Mouse (Mus musculus): ENCODE results near the gene Tspan4.

GRCm38 (mm10) chr7:141497600-141497999 is 22.6 kb downstream of the Tspan4 start:
- TF ChIP-seq POLR2A (IDR thresholded peaks at IDR 0.05; ENCODE audit: low read depth, low read length) = no peak
- no peak for TF ChIP-seq CTCF (IDR thresholded peaks at IDR 0.05; ENCODE audit: extremely low read depth, insufficient read length, insufficient replicate concordance, low read depth, low read length)

Measured in small intestine, adult 2 months (tissue).